Mouse (Mus musculus) C2C12 (cell line): ENCODE results near the gene Zfp472. TPM values are rescaled to one million over a fixed set of nuclear protein-coding genes. Genes with fewer than 3 reads are reported as not detected.
A peak's percentile ranks its signal among the peaks of the same experiment; 100 is the strongest.

Experiments
- H3K27me3 ChIP-seq: one replicate; pipeline ENCODE4 v1.6.1; 2011; ENCODE audit not compliant: control insufficient read depth, insufficient read depth, insufficient read length
- H3K36me3 ChIP-seq: one replicate; pipeline ENCODE4 v1.6.1; 2011; ENCODE audit not compliant: control insufficient read depth, insufficient read depth
- H3K4me3 ChIP-seq: one replicate; pipeline ENCODE4 v1.5.1; 2011; ENCODE audit warnings: mild to moderate bottlenecking, control low read depth; ENCODE audit not compliant: poor library complexity, insufficient read depth, severe bottlenecking
- H3K79me2 ChIP-seq: one replicate; pipeline ENCODE4 v1.6.1; 2011; ENCODE audit not compliant: control insufficient read depth, insufficient read depth
- H3K79me3 ChIP-seq: one replicate; pipeline ENCODE4 v1.6.1; 2011; ENCODE audit warnings: low read depth, control low read depth
- H3ac ChIP-seq: one replicate; pipeline ENCODE3; 2011; ENCODE audit warnings: low read depth; ENCODE audit not compliant: control insufficient read depth, insufficient read length
- CEBPB ChIP-seq: IDR thresholded peaks from one replicate; pipeline ENCODE4 v1.6.1; 2011; ENCODE audit warnings: low read depth, mild to moderate bottlenecking, control low read depth, moderate library complexity
- CTCF ChIP-seq: IDR thresholded peaks from one replicate; pipeline ENCODE4 v1.5.1; 2011; ENCODE audit not compliant: control insufficient read depth, insufficient read depth, insufficient read length
- FOSL1 ChIP-seq: IDR thresholded peaks from one replicate; pipeline ENCODE4 v1.8.0; 2011; ENCODE audit warnings: mild to moderate bottlenecking, low read length; ENCODE audit not compliant: poor library complexity, insufficient read depth, severe bottlenecking
- MAX ChIP-seq: IDR thresholded peaks from one replicate; pipeline ENCODE4 v1.6.1; 2011; ENCODE audit warnings: mild to moderate bottlenecking, control low read depth
- MYOD1 ChIP-seq: IDR thresholded peaks from one replicate; pipeline ENCODE4 v1.6.1; 2011; ENCODE audit warnings: low read depth; ENCODE audit not compliant: control insufficient read depth, insufficient read length
- MYOG ChIP-seq: IDR thresholded peaks from one replicate; pipeline ENCODE4 v1.6.1; 2011; ENCODE audit not compliant: control insufficient read depth, insufficient read length; ENCODE audit errors: extremely low read depth
- USF1 ChIP-seq: IDR thresholded peaks from one replicate; pipeline ENCODE4 v1.6.1; 2011; ENCODE audit warnings: low read depth, mild to moderate bottlenecking, control low read depth, moderate library complexity
- long read RNA-seq, 2 experiments: library from polyadenylated mRNA; unstranded; transcript quantifications; one replicate each; pipeline ENCODE4 v2.0.0; 2019 to 2020
- polyA plus RNA-seq: library from polyadenylated mRNA; unstranded; fragments of >200 nt; fragmentation: generic; extraction: Trizol; gene quantifications from one replicate; pipeline ENCODE4 v1.2.1, GENCODE M21; 2012; ENCODE audit warnings: missing spikeins

Gene Zfp472
- 1.8 TPM for polyA plus RNA-seq
- long read RNA-seq, experiment 1, partial matches to known transcripts, result 0 of 3 reads
- long read RNA-seq, experiment 1, other reads (novel, unspliced or antisense), result 0 of 3 reads
- long read RNA-seq, experiment 2, transcript Zfp472-201 (4 exons, 2,376 nt), result major isoform, 40 of 42 reads
- long read RNA-seq, experiment 2, partial matches to known transcripts, result 1 of 42 reads
- long read RNA-seq, experiment 2, other reads (novel, unspliced or antisense), result 1 of 42 reads

GRCm38 (mm10) chr17:32965623-32966290 lies at the start of gene Zfp472:
Gene Zfp472 (plus strand): TSS chr17:32965814.
- Histone ChIP-seq H3K4me3 (peak within 1 kb of the TSS; percentile 51), H3ac (peak within 1 kb of the TSS; percentile 60), H3K79me2 (peaks cover 54% of the 10 kb centered on the region), H3K36me3 (no peaks in the 10 kb centered on the region), H3K79me3 (peaks cover 38% of the 10 kb centered on the region), H3K27me3 (no peaks in the 10 kb centered on the region)
- TF ChIP-seq FOSL1 (no peak), MYOG (no peak), MAX (peak; percentile 73)

- H3ac ChIP-seq, result no peak overlapping the region
- no peaks in the 10 kb centered on the region for H3K36me3 ChIP-seq
- H3K4me3 ChIP-seq, result no peak overlapping the region
- peaks cover 13% of the 10 kb centered on the region for H3K27me3 ChIP-seq
- no peak for TF ChIP-seq USF1
- TF ChIP-seq CTCF, result no peak
- TF ChIP-seq MYOD1, result no peak
- TF ChIP-seq MYOG, result no peak
- no peak for TF ChIP-seq FOSL1
- TF ChIP-seq CEBPB, result no peak
- no peak for TF ChIP-seq MAX
- H3K79me3 ChIP-seq, result no peaks in the 10 kb centered on the region
- no peaks in the 10 kb centered on the region for H3K79me2 ChIP-seq
These were observed 49.5 kb upstream of the Zfp472 start for GRCm38 (mm10) chr17:32916075-32916474.

GRCm38 (mm10) chr17:32917131-32917530 lies 48.5 kb upstream of the Zfp472 start, which contains the start of gene Cyp4f14:
Gene Cyp4f14 (minus strand): TSS chr17:32917342.
- no peak within 1 kb of the TSS for H3K4me3 ChIP-seq
- no peaks in the 10 kb centered on the region for H3K36me3 ChIP-seq
- H3K79me2 ChIP-seq, result no peaks in the 10 kb centered on the region
- TF ChIP-seq MAX (no peak), FOSL1 (no peak), CTCF (no peak), CEBPB (no peak)
- no peaks in the 10 kb centered on the region for H3K79me3 ChIP-seq
- peaks cover 4% of the 10 kb centered on the region for H3K27me3 ChIP-seq
- H3ac ChIP-seq, result no peak within 1 kb of the TSS

- Histone ChIP-seq H3K79me3 (no peaks in the 10 kb centered on the region), H3K4me3 (no peak overlapping the region), H3ac (no peak overlapping the region), H3K36me3 (no peaks in the 10 kb centered on the region), H3K79me2 (no peaks in the 10 kb centered on the region), H3K27me3 (no peaks in the 10 kb centered on the region)
- TF ChIP-seq MYOG, result no peak
- no peak for TF ChIP-seq CTCF
- no peak for TF ChIP-seq CEBPB
- no peak for TF ChIP-seq FOSL1
- no peak for TF ChIP-seq MAX
- no peak for TF ChIP-seq MYOD1
- TF ChIP-seq USF1, result no peak
These were observed 46.5 kb upstream of the Zfp472 start for GRCm38 (mm10) chr17:32919123-32919522.

GRCm38 (mm10) chr17:32923681-32924080 lies 41.9 kb upstream of the Zfp472 start:
- Histone ChIP-seq H3K79me3 (no peaks in the 10 kb centered on the region), H3ac (no peak overlapping the region)

GRCm38 (mm10) chr17:32924658-32925312 lies 40.8 kb upstream of the Zfp472 start:
- Histone ChIP-seq H3K36me3 (no peaks in the 10 kb centered on the region), H3K4me3 (no peak overlapping the region), H3ac (no peak overlapping the region), H3K79me3 (no peaks in the 10 kb centered on the region), H3K27me3 (no peaks in the 10 kb centered on the region), H3K79me2 (no peaks in the 10 kb centered on the region)
- TF ChIP-seq CEBPB (no peak), CTCF (no peak), MYOG (no peak), MAX (no peak), USF1 (no peak), MYOD1 (no peak), FOSL1 (no peak)

More at GRCm38 (mm10) chr17:32923681-32924080, 41.9 kb upstream of the Zfp472 start:
- no peaks in the 10 kb centered on the region for H3K27me3 ChIP-seq
- H3K79me2 ChIP-seq, result no peaks in the 10 kb centered on the region
- TF ChIP-seq FOSL1 (no peak), CEBPB (no peak), MYOD1 (no peak), MYOG (no peak)
- no peaks in the 10 kb centered on the region for H3K36me3 ChIP-seq
- no peak overlapping the region for H3K4me3 ChIP-seq
